Mouse (Mus musculus): Measurements from ENCODE around the gene Trip11. TPM values are rescaled to one million over a fixed set of nuclear protein-coding genes. Genes with fewer than 3 reads are reported as not detected.

Gene Trip11
- total and polyA plus RNA-seq, 3 experiments = 5.1 to 12.8 (median 10.4) TPM

- no peak for DNase-seq (ENCODE audit: extremely low read depth)
- dilution Hi-C loops (cut with MboI; ENCODE audit: extremely low pct_ligation_motif_present, extremely low pct_unique_long_range_greater_than_20kb, low sequenced_read_pairs) (no loop called here), in situ Hi-C loops (cut with MboI; ENCODE audit: low pct_ligation_motif_present, low pct_unique_long_range_greater_than_20kb, low sequenced_read_pairs) (no loop called here)
- H3K79me2 ChIP-seq (replicated peaks; ENCODE audit: control insufficient read depth, extremely low read depth, insufficient read depth, poor library complexity, severe bottlenecking) = no peaks in the 10 kb centered on the region
- no peak overlapping the region for H3K9ac ChIP-seq (ENCODE audit: insufficient read depth, low read depth)
- no peak for TF ChIP-seq RCOR1 (conservative IDR thresholded peaks at IDR 0.05; ENCODE audit: low read depth, low read length)
- TF ChIP-seq ZNF384 (IDR thresholded peaks at IDR 0.05; ENCODE audit: low read depth, low read length) = peak; percentile 46; the same call in 1 of the 2 replicates
- no peak for TF ChIP-seq SMC3 (IDR thresholded peaks at IDR 0.05; ENCODE audit: low read depth, low read length)
- H3K27ac ChIP-seq (ENCODE audit: insufficient read depth, low read depth) = no peak overlapping the region
- no peaks in the 10 kb centered on the region for H3K36me3 ChIP-seq (replicated peaks in 1 of 2; ENCODE audit: control insufficient read depth in 1 of 2, insufficient read depth in 1 of 2, low read length in 1 of 2)
- no peak overlapping the region for H3K4me2 ChIP-seq (ENCODE audit: insufficient read depth, low read depth, poor library complexity, severe bottlenecking)
- H3K9me3 ChIP-seq (replicated peaks; ENCODE audit: low read length) = no peaks in the 10 kb centered on the region
- no peaks in the 10 kb centered on the region for H3K27me3 ChIP-seq (replicated peaks)
- H3K4me3 ChIP-seq (replicated peaks in 1 of 3; ENCODE audit: low read depth in 2 of 3, low read length in 2 of 3, poor library complexity in 1 of 3) = no peak overlapping the region
- H3K4me1 ChIP-seq (ENCODE audit: control insufficient read depth in 1 of 2, insufficient read depth in 2 of 2) = peaks cover 0 to 9% of the 10 kb centered on the region in 2 experiments; a peak in 1 of 4 replicates
Observed at GRCm38 (mm10) chr12:101789250-101789649, 123.8 kb downstream of the Trip11 start.

Other genes starting within 250 kb of the Trip11 start
- under 0.01 and 0.08 TPM in 2 replicates for gene Tc2n, start 194.7 kb downstream of the Trip11 start, total RNA-seq (2012; rRNA removed)
- not detected in 2 replicates for gene Tc2n, start 194.7 kb downstream of the Trip11 start, total RNA-seq (2014; rRNA removed)
- 0.10 TPM in 1 of 2 replicates, not detected in the other for gene Tc2n, start 194.7 kb downstream of the Trip11 start, polyA plus RNA-seq (2012; ENCODE audit: insufficient read length, low read depth)
- gene Fbln5, start 94.2 kb downstream of the Trip11 start, total RNA-seq (2012; rRNA removed) = 0.46 and 3.2 TPM in 2 replicates
- gene Fbln5, start 94.2 kb downstream of the Trip11 start, total RNA-seq (2014; rRNA removed) = 0.11 and 0.12 TPM in 2 replicates
- 0.04 and 0.11 TPM in 2 replicates for gene Fbln5, start 94.2 kb downstream of the Trip11 start, polyA plus RNA-seq (2012; ENCODE audit: insufficient read length, low read depth)
- gene Atxn3, start 45.0 kb upstream of the Trip11 start, total RNA-seq (2012; rRNA removed) = 10.8 and 11.2 TPM in 2 replicates
- 24.4 and 25.8 TPM in 2 replicates for gene Atxn3, start 45.0 kb upstream of the Trip11 start, total RNA-seq (2014; rRNA removed)
- 19.9 and 21.8 TPM in 2 replicates for gene Atxn3, start 45.0 kb upstream of the Trip11 start, polyA plus RNA-seq (2012; ENCODE audit: insufficient read length, low read depth)
- gene Cpsf2, start 62.7 kb upstream of the Trip11 start, total RNA-seq (2012; rRNA removed) = 32.7 and 38.1 TPM in 2 replicates
- 42.0 and 45.5 TPM in 2 replicates for gene Cpsf2, start 62.7 kb upstream of the Trip11 start, total RNA-seq (2014; rRNA removed)
- 34.6 and 36.1 TPM in 2 replicates for gene Cpsf2, start 62.7 kb upstream of the Trip11 start, polyA plus RNA-seq (2012; ENCODE audit: insufficient read length, low read depth)
- gene Slc24a4, start 215.5 kb upstream of the Trip11 start, total RNA-seq (2012; rRNA removed) = 0.34 and 0.84 TPM in 2 replicates
- gene Slc24a4, start 215.5 kb upstream of the Trip11 start, total RNA-seq (2014; rRNA removed) = 0.23 and 0.47 TPM in 2 replicates
- 0.42 and 0.69 TPM in 2 replicates for gene Slc24a4, start 215.5 kb upstream of the Trip11 start, polyA plus RNA-seq (2012; ENCODE audit: insufficient read length, low read depth)